Mouse (Mus musculus) ovary, adult 18-20 months (tissue): Measurements from ENCODE around the gene Pygm.

Source experiments
- DNase-seq: peaks from one replicate; pipeline ENCODE4 v3.0.0; 2022; ENCODE audit warnings: low spot score, mixed read lengths

Pygm gene

GRCm38 (mm10) chr19:6384128-6384527 is at the start of gene Pygm:
Pygm (plus strand) TSS chr19:6384399.
- peak; percentile 61 for DNase-seq

GRCm38 (mm10) chr19:6334673-6335457 is 49.3 kb upstream of the Pygm start, which contains the start of gene Men1:
Men1 (plus strand) TSS chr19:6334979.
- peak; percentile 95 for DNase-seq

- no peak for DNase-seq
Measured at GRCm38 (mm10) chr19:6335458-6335827, 48.8 kb upstream of the Pygm start.

GRCm38 (mm10) chr19:6336920-6337319 is 47.3 kb upstream of the Pygm start:
- DNase-seq: no peak

GRCm38 (mm10) chr19:6338171-6338570 is 46.0 kb upstream of the Pygm start:
- no peak for DNase-seq

- DNase-seq: no peak
Measured at GRCm38 (mm10) chr19:6338716-6339115, 45.5 kb upstream of the Pygm start.

- no peak for DNase-seq
Measured at GRCm38 (mm10) chr19:6339191-6339590, 45.0 kb upstream of the Pygm start.

- DNase-seq: no peak
Measured at GRCm38 (mm10) chr19:6339890-6340504, 44.2 kb upstream of the Pygm start.

GRCm38 (mm10) chr19:6340524-6341452 is 43.4 kb upstream of the Pygm start, which contains the start of gene Map4k2:
Map4k2 (plus strand) TSS chr19:6341135.
- peak; percentile 72 for DNase-seq

GRCm38 (mm10) chr19:6341453-6342077 is 42.6 kb upstream of the Pygm start:
- DNase-seq: no peak

GRCm38 (mm10) chr19:6342276-6342933 is 41.8 kb upstream of the Pygm start:
- no peak for DNase-seq

- DNase-seq: no peak
Measured at GRCm38 (mm10) chr19:6343066-6343925, 40.9 kb upstream of the Pygm start.

- DNase-seq: no peak
Measured at GRCm38 (mm10) chr19:6343996-6344395, 40.2 kb upstream of the Pygm start.

GRCm38 (mm10) chr19:6346023-6346422 is 38.2 kb upstream of the Pygm start:
- DNase-seq: no peak

- DNase-seq: no peak
Measured at GRCm38 (mm10) chr19:6346661-6347060, 37.5 kb upstream of the Pygm start.

- DNase-seq: no peak
Measured at GRCm38 (mm10) chr19:6347615-6348014, 36.6 kb upstream of the Pygm start.

- no peak for DNase-seq
Measured at GRCm38 (mm10) chr19:6348717-6349116, 35.5 kb upstream of the Pygm start.

GRCm38 (mm10) chr19:6349215-6349983 is 34.8 kb upstream of the Pygm start:
- DNase-seq: no peak

GRCm38 (mm10) chr19:6351431-6352106 is 32.6 kb upstream of the Pygm start:
- DNase-seq: no peak
